Mouse (Mus musculus) spleen, embryonic (tissue): ENCODE results near the gene Vps16.

Source experiments
- CTCF ChIA-PET: fragments of 350-600 bp; sonication (Branson Sonifier 250); formaldehyde crosslinking; loops from one replicate; lab custom pipeline; 2022; lab: Charles Lee

Vps16 gene

GRCm38 (mm10) chr2:130424126-130424853 lies at the start of gene Vps16, which contains the start of gene Pced1a:
Gene Vps16 (plus strand): TSS chr2:130424339.
Gene Pced1a (minus strand): TSS chr2:130424701.
- CTCF ChIA-PET: no interaction called here

- CTCF ChIA-PET: no interaction called here
Observed at GRCm38 (mm10) chr2:130374951-130375350, 49.2 kb upstream of the Vps16 start.

- CTCF ChIA-PET: no interaction called here
Observed at GRCm38 (mm10) chr2:130383205-130383604, 40.9 kb upstream of the Vps16 start.

- CTCF ChIA-PET: no interaction called here
Observed at GRCm38 (mm10) chr2:130383895-130384294, 40.2 kb upstream of the Vps16 start.

- CTCF ChIA-PET: no interaction called here
Observed at GRCm38 (mm10) chr2:130386212-130386611, 37.9 kb upstream of the Vps16 start.

- CTCF ChIA-PET: interaction anchor here (1.2 kb wide), 1 partner anchor 209 kb away, joined by 3 read pairs; no protein-coding TSS in a partner anchor
Observed at GRCm38 (mm10) chr2:130388796-130389195, 35.3 kb upstream of the Vps16 start.

GRCm38 (mm10) chr2:130390993-130391625 lies 33.0 kb upstream of the Vps16 start:
- CTCF ChIA-PET: interaction anchor here (0.6 kb wide), 1 partner anchor 176 kb away, joined by 5 read pairs; no protein-coding TSS in a partner anchor

- CTCF ChIA-PET: no interaction called here
Observed at GRCm38 (mm10) chr2:130392836-130393235, 31.3 kb upstream of the Vps16 start.

GRCm38 (mm10) chr2:130395696-130396095 lies 28.4 kb upstream of the Vps16 start:
- CTCF ChIA-PET: no interaction called here

GRCm38 (mm10) chr2:130397186-130397985 lies 26.8 kb upstream of the Vps16 start, which contains the start of gene Cpxm1:
Gene Cpxm1 (minus strand): TSS chr2:130397574.
- CTCF ChIA-PET: no interaction called here

GRCm38 (mm10) chr2:130398091-130398490 lies 26.0 kb upstream of the Vps16 start:
- CTCF ChIA-PET: no interaction called here

- CTCF ChIA-PET: no interaction called here
Observed at GRCm38 (mm10) chr2:130400046-130400445, 24.1 kb upstream of the Vps16 start.

- CTCF ChIA-PET: no interaction called here
Observed at GRCm38 (mm10) chr2:130401891-130402290, 22.2 kb upstream of the Vps16 start.

GRCm38 (mm10) chr2:130404939-130405338 lies 19.2 kb upstream of the Vps16 start, which contains the start of the genes Gm28372 and 1700020A23Rik:
Gene Gm28372 (plus strand): TSS chr2:130405239.
Gene 1700020A23Rik (plus strand): TSS chr2:130405259.
- CTCF ChIA-PET: interaction anchor here (0.6 kb wide), 2 partner anchors 602 to 998 kb away, joined by 3 to 4 read pairs; no protein-coding TSS in a partner anchor

- CTCF ChIA-PET: no interaction called here
Observed at GRCm38 (mm10) chr2:130406178-130406577, 18.0 kb upstream of the Vps16 start, which contains the start of gene Tmem239. Gene Tmem239 (plus strand): TSS chr2:130406478.

GRCm38 (mm10) chr2:130408194-130408593 lies 15.9 kb upstream of the Vps16 start:
- CTCF ChIA-PET: no interaction called here

- CTCF ChIA-PET: interaction anchor here (0.6 kb wide), 1 partner anchor 196 kb away, joined by 9 read pairs; no protein-coding TSS in a partner anchor
Observed at GRCm38 (mm10) chr2:130411558-130412495, 12.3 kb upstream of the Vps16 start.

- CTCF ChIA-PET: no interaction called here
Observed at GRCm38 (mm10) chr2:130412775-130413174, 11.4 kb upstream of the Vps16 start.

- CTCF ChIA-PET: no interaction called here
Observed at GRCm38 (mm10) chr2:130414094-130414856, 9.9 kb upstream of the Vps16 start.
